In genomic region chr1:36723146-36724056, GRCm38 (mm10) we compare ENCODE assay signal across 18 mouse cellular contexts. TPM values are rescaled to one million over a fixed set of nuclear protein-coding genes. Genes with fewer than 3 reads are reported as not detected.
DNase-seq lines count a peak whose midpoint lies in the region; ATAC-seq lines count a peak whose summit lies in the region.
"Had no signal": no experiment of that assay in that cellular context is flagged by ENCODE, and none has a peak within 500 bp of the region (broad histone marks: within the 10 kb centered on the region; RNA-seq: fewer than 3 reads in every experiment).

No protein-coding gene starts in this region.

- H3K9ac ChIP-seq in kidney, embryonic 14.5 days (ENCODE audit: low read depth, low read length), result no peak overlapping the region
- H3K9ac ChIP-seq in neural tube, embryonic 15.5 days (replicated peaks), result no peak overlapping the region
- H3K9ac ChIP-seq: liver, embryonic 12.5 days had no signal

- H3K27me3 ChIP-seq in kidney, embryonic 14.5 days (ENCODE audit: control insufficient read depth, insufficient read depth, low read length), result no peaks in the 10 kb centered on the region
- H3K27me3 ChIP-seq in neural tube, embryonic 15.5 days (replicated peaks), result no peaks in the 10 kb centered on the region
- H3K27me3 ChIP-seq: liver, embryonic 12.5 days; Patski had no signal

- no peak overlapping the region for H3K4me2 ChIP-seq in kidney, embryonic 14.5 days (replicated peaks; ENCODE audit: low read depth, low read length)
- H3K4me2 ChIP-seq in neural tube, embryonic 15.5 days, result no peak overlapping the region
- H3K4me2 ChIP-seq: liver, embryonic 12.5 days had no signal

- peaks cover 6% of the 10 kb centered on the region; the same call in 1 of the 2 replicates for H3K4me1 ChIP-seq in kidney, embryonic 14.5 days (ENCODE audit: control insufficient read depth, insufficient read depth, low read length)
- peaks cover 10% of the 10 kb centered on the region for H3K4me1 ChIP-seq in neural tube, embryonic 15.5 days
- H3K4me1 ChIP-seq: liver, embryonic 12.5 days had no signal

- 0 out of 2 replicates have a peak, but pooled peaks have one; percentile 43 for ATAC-seq in kidney, embryonic 14.5 days (ENCODE audit: low FRiP score, low TSS enrichment)
- peak; percentile 55; the same call in 1 of the 2 replicates for ATAC-seq in neural tube, embryonic 15.5 days (ENCODE audit: low FRiP score)
- ATAC-seq in erythroid progenitor cell, adult 5-6 weeks (replicated peaks; ENCODE audit: low FRiP score, poor library complexity, severe bottlenecking), result no peak
- ATAC-seq: forebrain, embryonic 16.5 days; liver, embryonic 12.5 days; Patski had no signal

- H3K27ac ChIP-seq in kidney, embryonic 14.5 days (ENCODE audit: low read depth, low read length), result no peak overlapping the region
- peak overlapping the region; percentile 33; the same call in 1 of the 2 replicates for H3K27ac ChIP-seq in neural tube, embryonic 15.5 days (replicated peaks)
- H3K27ac ChIP-seq: heart, adult 2 months; liver, embryonic 12.5 days had no signal

- 48% methylated on average over 16 of the region's 16 CpGs for WGBS in kidney, embryonic 14.5 days
- 56% methylated on average over 16 of the region's 16 CpGs for WGBS in neural tube, embryonic 15.5 days

- H3K9me3 ChIP-seq in kidney, embryonic 14.5 days (ENCODE audit: control insufficient read depth, low read length), result no peaks in the 10 kb centered on the region
- H3K9me3 ChIP-seq in neural tube, embryonic 15.5 days (replicated peaks), result no peaks in the 10 kb centered on the region
- H3K9me3 ChIP-seq: liver, embryonic 12.5 days had no signal

- DNase-seq in kidney, adult 11 months, result no peak
- DNase-seq in CD8-positive naive resting alpha-beta T cell, adult 2 months (ENCODE audit: low read depth in 2 of 2, low spot score in 2 of 2), result peak; percentile 36 to 39
- peak; percentile 52 for DNase-seq in hindlimb bud, embryonic 11.5 days (ENCODE audit: extremely low spot score, low read depth, low spot score)
- DNase-seq in right cerebral cortex, adult 18-20 months, result no peak
- DNase-seq in adrenal gland, postnatal 36 days, result no peak
- DNase-seq: adrenal gland, postnatal 14 days; cerebellum, adult 11 months; heart, adult 2 months; kidney, adult 18-20 months had no signal

- H3K4me3 ChIP-seq in kidney, embryonic 14.5 days (ENCODE audit: low read length), result no peak overlapping the region
- H3K4me3 ChIP-seq in neural tube, embryonic 15.5 days (replicated peaks), result no peak overlapping the region
- H3K4me3 ChIP-seq: heart, adult 2 months; liver, embryonic 12.5 days had no signal

- H3K36me3 ChIP-seq in kidney, embryonic 14.5 days (ENCODE audit: control insufficient read depth, insufficient read depth, low read length), result no peaks in the 10 kb centered on the region
- H3K36me3 ChIP-seq in neural tube, embryonic 15.5 days, result no peaks in the 10 kb centered on the region
- H3K36me3 ChIP-seq: liver, embryonic 12.5 days had no signal

RNA-seq across cellular contexts. Expression of gene Actr1b, which starts 9.2 kb away (rescaled TPM):
- 59.9 and 93.0 TPM in 2 replicates for polyA plus RNA-seq in kidney, embryonic 14.5 days (2014; fragmentation: Nextera tagmentation; extraction: Ambion mirVana)
- polyA plus RNA-seq in neural tube, embryonic 15.5 days (2015; fragmentation: Nextera tagmentation; extraction: Ambion mirVana), result 122 TPM in 2 replicates
- 8.0 and 9.4 TPM in 2 replicates for total RNA-seq in erythroid progenitor cell, adult 5-6 weeks (2015; ENCODE audit: low replicate concordance)
- 17.5 and 19.1 TPM in 2 replicates for total RNA-seq in erythroid progenitor cell, adult 5-6 weeks (2017; ENCODE audit: low replicate concordance)
- 100 to 1,000 TPM; 136 to 141 TPM for total RNA-seq in adrenal gland, postnatal 36 days (2021)

RNA-seq across cellular contexts. Expression of gene 4933424G06Rik, which starts 13.5 kb away (rescaled TPM):
- 0.34 TPM in 1 of 2 replicates, not detected in the other for polyA plus RNA-seq in kidney, embryonic 14.5 days (2014; fragmentation: Nextera tagmentation; extraction: Ambion mirVana)
- polyA plus RNA-seq in neural tube, embryonic 15.5 days (2015; fragmentation: Nextera tagmentation; extraction: Ambion mirVana), result 0.32 and 0.74 TPM in 2 replicates
- not detected in 2 replicates for total RNA-seq in erythroid progenitor cell, adult 5-6 weeks (2015; ENCODE audit: low replicate concordance)
- total RNA-seq in erythroid progenitor cell, adult 5-6 weeks (2017; ENCODE audit: low replicate concordance), result not detected in 2 replicates
- not detected for total RNA-seq in adrenal gland, postnatal 36 days (2021)
- total RNA-seq: adrenal gland, postnatal 14 days; heart, adult 2 months; heart, postnatal 25 days had no signal
- polyA plus RNA-seq: heart, adult 2 months; neural tube, embryonic 11.5 days had no signal

RNA-seq across cellular contexts. Expression of gene Cox5b, which starts 32.2 kb away (rescaled TPM):
- polyA plus RNA-seq in kidney, embryonic 14.5 days (2014; fragmentation: Nextera tagmentation; extraction: Ambion mirVana), result 659 and 772 TPM in 2 replicates
- 808 and 899 TPM in 2 replicates for polyA plus RNA-seq in neural tube, embryonic 15.5 days (2015; fragmentation: Nextera tagmentation; extraction: Ambion mirVana)
- total RNA-seq in erythroid progenitor cell, adult 5-6 weeks (2015; ENCODE audit: low replicate concordance), result 138 and 208 TPM in 2 replicates
- total RNA-seq in erythroid progenitor cell, adult 5-6 weeks (2017; ENCODE audit: low replicate concordance), result 116 and 354 TPM in 2 replicates
- 100 to 1,000 TPM; 841 to 851 TPM for total RNA-seq in adrenal gland, postnatal 36 days (2021)

RNA-seq across cellular contexts. Expression of gene Zap70, which starts 38.2 kb away (rescaled TPM):
- 0.18 and 0.46 TPM in 2 replicates for polyA plus RNA-seq in kidney, embryonic 14.5 days (2014; fragmentation: Nextera tagmentation; extraction: Ambion mirVana)
- polyA plus RNA-seq in neural tube, embryonic 15.5 days (2015; fragmentation: Nextera tagmentation; extraction: Ambion mirVana), result 1.2 and 5.1 TPM in 2 replicates
- total RNA-seq in erythroid progenitor cell, adult 5-6 weeks (2015; ENCODE audit: low replicate concordance), result 0.72 TPM in 1 of 2 replicates, not detected in the other
- 0.23 and 0.64 TPM in 2 replicates for total RNA-seq in erythroid progenitor cell, adult 5-6 weeks (2017; ENCODE audit: low replicate concordance)
- under 1 TPM; 0.53 to 0.56 TPM for total RNA-seq in adrenal gland, postnatal 36 days (2021)
- polyA plus RNA-seq: C2C12; liver, embryonic 12.5 days had no signal

RNA-seq across cellular contexts. Expression of gene Fam178b, which starts 40.4 kb away (rescaled TPM):
- polyA plus RNA-seq in kidney, embryonic 14.5 days (2014; fragmentation: Nextera tagmentation; extraction: Ambion mirVana), result 1.2 and 1.3 TPM in 2 replicates
- 0.27 and 0.51 TPM in 2 replicates for polyA plus RNA-seq in neural tube, embryonic 15.5 days (2015; fragmentation: Nextera tagmentation; extraction: Ambion mirVana)
- total RNA-seq in erythroid progenitor cell, adult 5-6 weeks (2015; ENCODE audit: low replicate concordance), result not detected in 2 replicates
- total RNA-seq in erythroid progenitor cell, adult 5-6 weeks (2017; ENCODE audit: low replicate concordance), result not detected in 2 replicates
- under 1 TPM; 0.36 to 0.40 TPM for total RNA-seq in adrenal gland, postnatal 36 days (2021)
- total RNA-seq: adrenal gland, postnatal 14 days had no signal
- polyA plus RNA-seq: forebrain, embryonic 16.5 days; liver, embryonic 12.5 days; neural tube, embryonic 11.5 days; Patski had no signal

Comparison
In these comparisons a context has a peak if more than half of its experiments do, and no peak if none do; other contexts are left out.
1. DNase-seq: peak in CD8-positive naive resting alpha-beta T cell, adult 2 months (2 of 2) and hindlimb bud, embryonic 11.5 days (single experiment); none in kidney, adult 11 months (single experiment), right cerebral cortex, adult 18-20 months (single experiment) and adrenal gland, postnatal 36 days (0 of 2).
2. RNA of gene Actr1b, which starts 9.2 kb away (total RNA-seq): 136 to 141 TPM in adrenal gland, postnatal 36 days; 8.0 to 19.1 TPM in erythroid progenitor cell, adult 5-6 weeks; every median in the first group is over 4 times any median in the second.